Mouse (Mus musculus) layer of hippocampus, adult 6 months (tissue): ENCODE results near the gene Olfr1015. TPM values are rescaled to one million over a fixed set of nuclear protein-coding genes. Genes with fewer than 3 reads are reported as not detected.

Experiments
- long read RNA-seq, 2 experiments: library from polyadenylated mRNA; unstranded; transcript quantifications; one replicate each; pipeline ENCODE4 v2.0.0; 2019 to 2020
- polyA plus RNA-seq: library from polyadenylated mRNA; unstranded; fragments of <200 nt; fragmentation: Nextera tagmentation; gene quantifications from 2 replicates; pipeline ENCODE4 v1.2.3, GENCODE M21; 2021

The Olfr1015 gene
- polyA plus RNA-seq: not detected in 2 replicates
- long read RNA-seq, experiment 1: 0 reads
- long read RNA-seq, experiment 2: 0 reads

DNA sequence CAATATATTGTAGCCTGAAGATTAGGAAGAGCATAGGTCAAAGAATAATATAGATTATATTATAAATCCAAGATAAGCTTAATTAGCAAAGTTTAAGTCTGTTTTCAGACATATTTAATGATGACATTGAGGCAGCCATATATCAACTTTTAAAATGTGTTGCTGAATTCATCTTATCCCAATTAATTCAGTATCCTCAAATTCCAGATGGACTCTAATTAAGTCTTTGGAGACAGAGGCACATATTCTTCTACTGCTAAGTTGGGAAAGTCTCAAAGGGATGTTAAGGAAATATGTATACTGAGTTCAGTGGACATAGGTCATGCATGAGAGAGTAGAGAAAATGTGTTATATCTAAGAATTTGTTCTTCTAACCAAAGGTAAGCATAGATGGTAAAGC lies at the start of gene Olfr1015:
Olfr1015 (plus strand) TSS at position 301 of the 400 bp plus-strand sequence.

DNA sequence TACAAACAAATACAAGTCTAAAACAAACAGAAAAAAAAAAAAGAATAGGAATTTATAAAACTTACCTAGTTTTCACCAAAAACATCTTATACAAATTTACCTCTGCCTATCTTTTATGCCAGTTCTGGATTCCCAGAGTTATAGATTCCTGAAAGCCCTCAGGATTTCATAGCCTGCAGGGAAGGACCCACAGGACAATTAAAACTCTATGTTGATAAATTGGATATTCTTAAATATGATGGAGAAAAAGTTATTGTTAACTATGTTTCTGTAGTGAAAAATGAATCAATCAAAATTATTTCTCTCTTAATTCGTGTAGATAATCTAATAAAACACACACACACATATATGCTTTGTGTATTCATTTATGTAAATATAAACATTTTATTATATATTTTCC lies 19.2 kb upstream of the Olfr1015 start, which contains the start of gene Olfr1012:
Olfr1012 (minus strand) TSS at position 101 of the 400 bp plus-strand sequence.

DNA sequence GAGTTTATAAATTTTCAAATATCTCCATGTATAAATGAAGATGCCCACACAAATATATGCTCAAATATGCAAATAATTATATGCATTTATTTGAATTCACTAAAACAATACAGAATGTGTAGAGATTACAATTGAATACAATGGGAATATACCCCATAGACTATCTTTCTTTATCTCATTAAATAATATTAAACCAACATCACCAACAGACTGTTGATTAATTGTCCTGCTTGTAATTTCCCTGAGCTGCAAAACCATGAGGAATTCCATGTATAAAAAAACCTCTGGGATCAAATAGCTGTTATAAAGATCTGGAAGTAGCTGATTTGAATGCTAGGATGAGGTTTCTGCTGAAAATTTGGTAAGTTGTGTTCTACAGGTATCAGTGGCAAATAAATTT lies 15.0 kb upstream of the Olfr1015 start, which contains the start of gene Olfr1013:
Olfr1013 (plus strand) TSS at position 301 of the 400 bp plus-strand sequence.

DNA sequence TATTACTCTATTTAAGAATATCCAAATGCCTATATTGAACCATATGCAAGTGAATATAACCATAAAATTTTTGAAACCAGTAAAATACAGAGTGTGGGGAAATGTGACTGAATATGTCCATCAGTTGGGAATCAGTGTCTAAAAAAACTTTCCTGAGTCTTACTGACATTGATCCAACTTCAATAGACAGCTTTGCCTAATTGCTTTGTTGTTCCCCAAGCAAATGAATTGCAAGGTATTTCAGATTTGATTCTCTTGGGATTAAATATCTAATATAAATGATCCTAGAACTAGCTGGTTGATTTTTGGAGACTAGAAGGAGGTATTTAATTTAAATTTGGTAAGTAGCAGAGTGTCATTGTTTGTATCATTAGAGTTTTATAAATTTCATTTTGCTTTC lies 9.4 kb upstream of the Olfr1015 start, which contains the start of gene Olfr1014:
Olfr1014 (plus strand) TSS at position 301 of the 400 bp plus-strand sequence.

DNA sequence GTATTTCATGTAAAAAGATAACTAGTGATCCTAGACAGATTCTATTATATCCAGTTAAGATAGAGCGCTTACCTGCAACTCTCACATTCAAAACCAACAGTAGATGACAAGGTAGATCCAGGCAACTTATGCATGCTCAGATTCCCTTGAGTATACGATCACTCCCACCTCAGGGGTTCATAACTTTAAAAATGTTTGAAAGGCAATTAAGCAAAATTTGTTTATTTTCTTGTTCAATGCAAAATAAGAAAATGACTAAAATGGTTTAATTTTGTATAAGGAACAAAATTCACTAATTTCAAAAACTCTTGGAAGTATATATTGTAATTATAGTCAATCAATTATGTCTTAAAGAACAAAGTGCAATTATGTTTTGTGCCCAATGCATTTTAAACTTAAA lies 20.6 kb downstream of the Olfr1015 start, which contains the start of gene Olfr1016:
Olfr1016 (minus strand) TSS at position 101 of the 400 bp plus-strand sequence.

DNA sequence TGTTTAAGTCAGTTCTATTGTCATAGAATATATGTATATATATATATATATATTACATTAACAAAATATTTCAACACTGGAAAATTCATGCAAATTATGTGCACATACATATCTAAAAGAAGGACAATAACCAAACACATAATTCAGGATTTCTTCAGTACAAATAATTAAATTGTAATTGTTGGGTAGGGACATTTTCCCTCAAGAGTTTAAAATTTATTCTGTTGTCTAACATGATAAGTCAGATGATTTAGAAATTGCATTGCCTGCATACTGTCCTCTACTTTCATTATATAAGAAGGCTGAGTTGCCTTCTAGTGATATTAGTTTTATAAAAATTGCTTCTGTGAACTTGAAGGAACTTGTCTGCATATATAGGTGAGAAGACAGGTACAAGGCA lies 36.4 kb downstream of the Olfr1015 start, which contains the start of gene Olfr1018:
Olfr1018 (plus strand) TSS at position 301 of the 400 bp plus-strand sequence.

Other genes with a start within 250 kb of the Olfr1015 start
- not detected in 2 replicates for gene Olfr996, start 202.8 kb upstream of the Olfr1015 start, polyA plus RNA-seq
- not detected in 2 replicates for gene Olfr998, start 193.1 kb upstream of the Olfr1015 start, polyA plus RNA-seq
- not detected in 2 replicates for gene Olfr1000, start 170.1 kb upstream of the Olfr1015 start, polyA plus RNA-seq
- gene Olfr1002, start 131.3 kb upstream of the Olfr1015 start, polyA plus RNA-seq: not detected in 2 replicates
- not detected in 2 replicates for gene Olfr154, start 117.6 kb upstream of the Olfr1015 start, polyA plus RNA-seq
- not detected in 2 replicates for gene Olfr1006, start 103.2 kb upstream of the Olfr1015 start, polyA plus RNA-seq
- gene Olfr1008, start 92.6 kb upstream of the Olfr1015 start, polyA plus RNA-seq: not detected in 2 replicates
- not detected in 2 replicates for gene Olfr1009, start 66.6 kb upstream of the Olfr1015 start, polyA plus RNA-seq
- not detected in 2 replicates for gene Olfr1012, start 19.3 kb upstream of the Olfr1015 start, polyA plus RNA-seq
- gene Olfr1013, start 14.9 kb upstream of the Olfr1015 start, polyA plus RNA-seq: not detected in 2 replicates
- not detected in 2 replicates for gene Olfr1014, start 9.3 kb upstream of the Olfr1015 start, polyA plus RNA-seq
- not detected in 2 replicates for gene Olfr1016, start 20.5 kb downstream of the Olfr1015 start, polyA plus RNA-seq
- not detected in 2 replicates for gene Olfr1018, start 36.5 kb downstream of the Olfr1015 start, polyA plus RNA-seq
- gene Olfr1019, start 63.5 kb downstream of the Olfr1015 start, polyA plus RNA-seq: not detected in 2 replicates
- gene Olfr1020, start 65.0 kb downstream of the Olfr1015 start, polyA plus RNA-seq: not detected in 2 replicates
- not detected in 2 replicates for gene Olfr1022, start 86.6 kb downstream of the Olfr1015 start, polyA plus RNA-seq
- gene Olfr1023, start 103.6 kb downstream of the Olfr1015 start, polyA plus RNA-seq: not detected in 2 replicates
- gene Olfr1024, start 123.0 kb downstream of the Olfr1015 start, polyA plus RNA-seq: not detected in 2 replicates
- not detected in 2 replicates for gene Olfr1025-ps1, start 133.2 kb downstream of the Olfr1015 start, polyA plus RNA-seq
- not detected in 2 replicates for gene Olfr1026, start 139.5 kb downstream of the Olfr1015 start, polyA plus RNA-seq
- gene Olfr1028, start 168.4 kb downstream of the Olfr1015 start, polyA plus RNA-seq: not detected in 2 replicates
- gene Olfr1029, start 191.9 kb downstream of the Olfr1015 start, polyA plus RNA-seq: not detected in 2 replicates
- not detected in 2 replicates for gene Olfr1030, start 197.3 kb downstream of the Olfr1015 start, polyA plus RNA-seq
- gene Olfr1031, start 208.3 kb downstream of the Olfr1015 start, polyA plus RNA-seq: not detected in 2 replicates
- gene Olfr1032, start 223.5 kb downstream of the Olfr1015 start, polyA plus RNA-seq: not detected in 2 replicates
- gene Olfr1033, start 238.6 kb downstream of the Olfr1015 start, polyA plus RNA-seq: not detected in 2 replicates